Mouse (Mus musculus) limb, embryonic 14.5 days (tissue): ENCODE measurements at regions not wholly inside any gene's neighbourhood (a gene's known extent, or its start where the extent isn't known, plus 50 kb on each side); places are given as distances from the start of the nearest gene placed in this dataset.

Source experiments
- ATAC-seq: fragments of 200-750 bp; cut with Nextera tagmentation; 2 replicates; pipeline ENCODE4 v1.8.0; 2017; ENCODE audit warnings: low read depth, moderate number of reproducible peaks, moderate TSS enrichment; ENCODE audit not compliant: low FRiP score
- DNase-seq: peaks from one replicate; pipeline ENCODE4 v3.0.0-alpha.2; 2015; ENCODE audit warnings: low spot score
- H3K27ac ChIP-seq: fragments of 300-500 bp; sonication (generic); replicated peaks from 2 replicates; pipeline ENCODE4 v1.5.1; 2014; ENCODE audit warnings: low read depth, mild to moderate bottlenecking, low read length, moderate library complexity, mixed read lengths
- H3K27me3 ChIP-seq: fragments of 300-500 bp; sonication (generic); 2 replicates; pipeline ENCODE4 v1.6.1; 2014; ENCODE audit warnings: low read length, mixed read lengths; ENCODE audit not compliant: control insufficient read depth, insufficient read depth
- H3K36me3 ChIP-seq: fragments of 300-500 bp; sonication (generic); 2 replicates; pipeline ENCODE4 v1.6.1; 2014; ENCODE audit warnings: mild to moderate bottlenecking, low read length, moderate library complexity, mixed read lengths; ENCODE audit not compliant: control insufficient read depth, insufficient read depth
- H3K4me1 ChIP-seq: fragments of 300-500 bp; sonication (generic); 2 replicates; pipeline ENCODE4 v1.6.1; 2014; ENCODE audit warnings: antibody characterized with exemption, low read length, mixed read lengths; ENCODE audit not compliant: control insufficient read depth, insufficient read depth
- H3K4me2 ChIP-seq: fragments of 300-500 bp; sonication (generic); replicated peaks from 2 replicates; pipeline ENCODE4 v1.6.1; 2014; ENCODE audit warnings: low read depth, mild to moderate bottlenecking, low read length, moderate library complexity; ENCODE audit not compliant: severe bottlenecking
- H3K4me3 ChIP-seq: fragments of 300-500 bp; sonication (generic); replicated peaks from 2 replicates; pipeline ENCODE4 v1.5.1; 2014; ENCODE audit warnings: low read length
- H3K9ac ChIP-seq: fragments of 300-500 bp; sonication (generic); 2 replicates; pipeline ENCODE4 v1.6.1; 2014; ENCODE audit warnings: mild to moderate bottlenecking, low read depth, low read length, moderate library complexity; ENCODE audit not compliant: severe bottlenecking
- H3K9me3 ChIP-seq: fragments of 300-500 bp; sonication (generic); 2 replicates; pipeline ENCODE4 v1.6.1; 2016; ENCODE audit warnings: low read length; ENCODE audit not compliant: control insufficient read depth
- POLR2A ChIP-seq: fragments of 200-500 bp; IDR thresholded peaks from 2 replicates; pipeline ENCODE4 v1.8.0; 2012; ENCODE audit warnings: inconsistent platforms, mild to moderate bottlenecking, moderate library complexity, borderline replicate concordance; ENCODE audit not compliant: insufficient read depth, insufficient read length; ENCODE audit errors: extremely low read depth
- WGBS: fragments of 180-500 bp; shearing (Covaris S2); extraction: QIAGEN DNeasy Blood & Tissue Kit; methylation state at CpG from one replicate; pipeline ENCODE4 v1.1.7; 2014; 5-methylcytosine and 5-hydroxymethylcytosine counted together

DNA sequence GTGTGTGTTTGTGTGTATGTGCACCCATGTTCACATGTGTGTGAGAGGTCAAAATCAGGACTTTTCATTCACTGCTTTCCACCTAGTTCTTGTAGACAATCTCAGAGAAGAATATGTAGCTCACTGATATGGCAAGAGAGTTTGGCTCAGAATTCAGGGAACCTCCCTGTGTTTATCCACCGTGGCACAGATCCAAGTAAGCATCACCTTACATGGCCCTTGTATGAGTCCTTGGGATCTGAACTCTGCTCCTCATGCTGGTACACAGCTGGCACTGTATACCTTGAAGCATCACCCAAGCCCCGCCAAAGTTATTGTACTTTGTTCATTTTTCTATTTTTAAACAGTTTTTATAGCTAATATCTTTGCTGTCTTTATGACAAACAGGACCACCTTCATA is 385.7 kb downstream of the Tecrl start:
- Histone ChIP-seq H3K4me2 (no peak overlapping the region), H3K9me3 (no peaks in the 10 kb centered on the region), H3K27me3 (no peaks in the 10 kb centered on the region), H3K36me3 (no peaks in the 10 kb centered on the region), H3K27ac (no peak overlapping the region), H3K4me1 (no peaks in the 10 kb centered on the region), H3K9ac (no peak overlapping the region), H3K4me3 (no peak overlapping the region)
- no peak for TF ChIP-seq POLR2A
- no peak for ATAC-seq
- WGBS, result 73% methylated on average over 2 of the region's 2 CpGs
- DNase-seq, result no peak

DNA sequence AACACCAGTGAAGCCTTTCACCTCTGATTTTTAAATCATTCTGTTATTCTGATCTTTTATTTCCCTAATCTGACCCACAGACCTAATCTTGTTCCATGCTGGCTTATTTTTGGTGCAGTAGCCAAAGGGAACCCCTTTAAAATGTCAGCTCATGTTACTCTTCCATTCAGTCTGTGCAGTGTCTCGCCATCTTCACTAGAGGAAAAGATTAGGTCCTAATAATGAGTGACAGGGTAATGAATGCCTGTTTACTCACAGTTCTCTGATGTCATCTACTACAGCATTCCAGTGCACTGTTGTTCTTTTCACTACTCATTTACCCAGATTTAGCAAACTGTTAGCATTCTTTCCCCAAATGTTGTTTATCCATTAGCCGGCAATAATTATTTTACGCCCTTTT is 388.2 kb downstream of the Tecrl start:
- ATAC-seq (no peak), DNase-seq (no peak)
- Histone ChIP-seq H3K36me3 (no peaks in the 10 kb centered on the region), H3K9me3 (no peaks in the 10 kb centered on the region), H3K9ac (no peak overlapping the region), H3K4me2 (no peak overlapping the region), H3K27ac (no peak overlapping the region), H3K4me1 (no peaks in the 10 kb centered on the region), H3K27me3 (no peaks in the 10 kb centered on the region), H3K4me3 (no peak overlapping the region)
- WGBS, result 72% methylated on average over 3 of the region's 3 CpGs
- no peak for TF ChIP-seq POLR2A

DNA sequence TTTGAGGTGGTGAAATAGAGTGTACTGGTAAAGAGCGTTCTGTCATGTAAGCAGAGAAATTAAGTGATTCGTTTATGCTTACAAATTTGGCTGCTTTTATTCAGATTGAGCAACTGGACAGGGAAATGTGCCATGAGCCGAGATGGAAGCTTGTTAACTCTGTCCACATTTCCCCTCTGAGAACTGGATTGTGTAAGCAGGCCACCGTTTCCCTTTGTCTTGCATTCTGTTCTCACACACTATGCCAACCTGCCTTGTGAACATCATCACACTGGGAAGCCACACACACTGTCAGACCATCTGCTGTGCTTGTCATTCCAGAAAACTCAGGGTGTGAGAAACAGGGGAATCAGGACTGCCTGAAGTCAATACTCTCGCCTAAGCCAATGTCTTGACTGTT is 388.8 kb downstream of the Tecrl start:
- no peaks in the 10 kb centered on the region for H3K27me3 ChIP-seq
- H3K9me3 ChIP-seq, result no peaks in the 10 kb centered on the region
- H3K4me2 ChIP-seq, result no peak overlapping the region
- ATAC-seq, result no peak
- no peak overlapping the region for H3K9ac ChIP-seq
- no peak for TF ChIP-seq POLR2A
- no peaks in the 10 kb centered on the region for H3K36me3 ChIP-seq
- 88% methylated on average over 5 of the region's 5 CpGs for WGBS
- H3K4me3 ChIP-seq, result no peak overlapping the region
- H3K27ac ChIP-seq, result no peak overlapping the region
- H3K4me1 ChIP-seq, result no peaks in the 10 kb centered on the region
- DNase-seq, result no peak

DNA sequence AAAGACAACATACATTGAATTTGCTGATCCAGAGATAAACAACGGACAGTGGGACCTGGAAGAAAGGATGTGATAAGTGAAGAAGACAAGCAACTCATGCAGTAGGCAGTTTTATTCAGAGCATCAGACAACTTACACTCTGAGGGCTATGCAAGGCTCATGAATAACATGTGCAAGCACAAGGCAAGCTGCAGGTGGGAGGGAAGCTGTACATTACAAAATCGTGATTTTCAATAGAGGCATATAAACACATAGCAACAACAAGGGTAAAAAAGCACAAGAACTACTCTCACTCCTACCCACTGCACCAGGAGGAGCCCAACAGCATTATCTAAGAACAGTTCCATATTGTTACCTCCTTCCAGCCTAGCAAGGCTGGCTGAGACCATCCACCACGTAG is 390.5 kb downstream of the Tecrl start:
- WGBS, result 81% methylated on average over 3 of the region's 3 CpGs
- H3K27ac ChIP-seq, result no peak overlapping the region
- H3K27me3 ChIP-seq, result no peaks in the 10 kb centered on the region
- ATAC-seq, result no peak
- H3K4me1 ChIP-seq, result no peaks in the 10 kb centered on the region
- no peak for TF ChIP-seq POLR2A
- DNase-seq, result no peak
- no peak overlapping the region for H3K4me2 ChIP-seq
- H3K36me3 ChIP-seq, result no peaks in the 10 kb centered on the region
- H3K9ac ChIP-seq, result no peak overlapping the region
- H3K4me3 ChIP-seq, result no peak overlapping the region
- H3K9me3 ChIP-seq, result no peaks in the 10 kb centered on the region

DNA sequence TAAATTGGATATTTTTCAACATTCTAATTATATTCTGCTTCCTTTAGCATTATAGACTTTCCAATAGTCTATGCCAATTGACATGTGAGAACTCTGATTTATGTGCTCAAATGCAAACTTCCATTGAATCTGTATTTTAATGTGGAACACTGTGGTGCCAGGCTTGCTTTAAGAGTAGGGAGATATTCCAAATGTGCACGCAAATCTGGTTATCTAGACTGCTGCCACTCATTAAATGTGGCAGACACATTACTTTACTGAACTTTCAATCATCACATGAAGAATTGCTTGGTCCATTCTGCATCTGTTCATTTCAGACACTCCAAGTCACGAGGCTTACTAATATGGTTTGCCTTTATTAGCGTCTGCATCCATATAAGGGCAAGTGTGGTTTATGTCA is 399.0 kb downstream of the Tecrl start:
- no peaks in the 10 kb centered on the region for H3K27me3 ChIP-seq
- no peak overlapping the region for H3K4me2 ChIP-seq
- H3K36me3 ChIP-seq, result no peaks in the 10 kb centered on the region
- H3K4me3 ChIP-seq, result no peak overlapping the region
- H3K4me1 ChIP-seq, result no peaks in the 10 kb centered on the region
- no peak overlapping the region for H3K9ac ChIP-seq
- no peak for ATAC-seq
- no peak for DNase-seq
- WGBS, result 55% methylated on average over 3 of the region's 3 CpGs
- no peak overlapping the region for H3K27ac ChIP-seq
- H3K9me3 ChIP-seq, result no peaks in the 10 kb centered on the region
- TF ChIP-seq POLR2A, result no peak

DNA sequence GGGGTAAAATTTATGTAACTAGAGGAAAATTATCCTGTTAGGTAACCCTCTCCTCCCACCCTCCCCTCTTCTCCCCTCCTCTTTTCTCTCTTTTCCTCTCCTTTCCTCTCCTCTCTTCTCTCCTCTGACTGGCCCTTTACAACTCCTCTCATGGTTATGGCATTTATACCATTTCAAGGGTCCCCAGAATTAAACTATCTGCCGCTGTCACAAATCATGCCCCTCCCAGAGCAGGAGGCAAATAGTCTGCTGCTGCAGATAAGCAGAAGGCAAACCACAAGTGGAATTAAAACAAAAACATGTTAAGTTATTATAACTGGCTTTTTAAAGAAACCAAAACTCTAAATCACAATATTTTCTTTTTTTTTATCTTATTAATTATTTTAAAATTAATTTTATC is 407.9 kb downstream of the Tecrl start:
- Histone ChIP-seq H3K27ac (no peak overlapping the region), H3K9ac (no peak overlapping the region), H3K9me3 (no peaks in the 10 kb centered on the region), H3K27me3 (no peaks in the 10 kb centered on the region), H3K4me2 (no peak overlapping the region), H3K4me3 (no peak overlapping the region), H3K4me1 (no peaks in the 10 kb centered on the region), H3K36me3 (no peaks in the 10 kb centered on the region)
- WGBS, result 96% methylated on average over 1 of the region's 1 CpGs
- no peak for TF ChIP-seq POLR2A
- ATAC-seq (no peak), DNase-seq (no peak)
